Mouse (Mus musculus) adrenal gland, postnatal 36 days (tissue): ENCODE data around the gene Klk1b8. TPM values are rescaled to one million over a fixed set of nuclear protein-coding genes. Genes with fewer than 3 reads are reported as not detected.
"Not testable (repeated sequence)": the region's sequence is repeated elsewhere in the genome, so short reads cannot be mapped to it uniquely, and the experiment has no call there.

Experiments
- DNase-seq, 2 experiments: peaks; one replicate each; pipeline ENCODE4 v3.0.0; 2021; ENCODE audit warnings: mixed read lengths in 1 of 2
- total RNA-seq, 2 experiments: library from RNA; stranded (reverse); gene quantifications; 2 replicates each; pipeline ENCODE4 v1.2.3; 2021

Klk1b8 gene
- total RNA-seq, 2 experiments from 2014 or later, result not detected

DNA sequence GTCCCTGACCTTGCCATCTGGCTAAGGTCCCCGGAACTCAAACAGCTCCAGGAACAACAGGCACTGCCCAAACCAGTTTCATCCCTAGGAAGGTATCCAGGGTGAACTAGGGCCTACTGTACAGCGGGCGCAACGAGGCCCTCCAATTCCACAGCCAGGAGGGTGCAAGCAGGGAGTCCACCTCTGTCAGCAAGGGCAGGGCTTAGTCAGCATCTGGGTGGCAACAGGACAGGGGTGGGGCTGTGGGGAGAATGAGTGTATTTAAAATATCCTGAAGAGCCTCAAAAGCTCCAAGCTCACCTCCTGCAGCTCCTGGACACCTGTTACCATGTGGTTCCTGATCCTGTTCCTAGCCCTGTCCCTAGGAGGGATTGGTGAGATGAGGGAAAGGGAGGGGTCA, 45.1 kb downstream of the Klk1b8 start, which contains the start of gene Klk1b11:
TSS of gene Klk1b11 (plus strand) at position 301 of the 400 bp plus-strand sequence.
- not testable (repeated sequence) for DNase-seq

Other genes starting within 250 kb of the Klk1b8 start
- not detected for gene Klk13, start 238.1 kb upstream of the Klk1b8 start, total RNA-seq
- gene Klk12, start 181.8 kb upstream of the Klk1b8 start, total RNA-seq, result not detected
- not detected for gene Klk11, start 176.1 kb upstream of the Klk1b8 start, total RNA-seq
- gene Klk10, start 169.6 kb upstream of the Klk1b8 start, total RNA-seq, result under 1 TPM; 0.23 to 0.33 TPM
- gene Klk9, start 158.8 kb upstream of the Klk1b8 start, total RNA-seq, result not detected
- gene Klk8, start 153.1 kb upstream of the Klk1b8 start, total RNA-seq, result 1 to 10 TPM; 1.1 to 2.3 TPM
- gene Klk7, start 139.4 kb upstream of the Klk1b8 start, total RNA-seq, result not detected
- not detected for gene Klk6, start 126.2 kb upstream of the Klk1b8 start, total RNA-seq
- not detected for gene Klk5, start 108.7 kb upstream of the Klk1b8 start, total RNA-seq
- gene Klk4, start 69.5 kb upstream of the Klk1b8 start, total RNA-seq, result not detected
- not detected for gene Klk15, start 16.9 kb upstream of the Klk1b8 start, total RNA-seq
- not detected for gene Klk1b1, start 16.1 kb downstream of the Klk1b8 start, total RNA-seq
- gene Klk1b9, start 25.4 kb downstream of the Klk1b8 start, total RNA-seq, result not detected
- not detected for gene Klk1b11, start 45.2 kb downstream of the Klk1b8 start, total RNA-seq
- gene Klk1b26, start 61.5 kb downstream of the Klk1b8 start, total RNA-seq, result not detected
- gene Klk1b27, start 101.6 kb downstream of the Klk1b8 start, total RNA-seq, result not detected
- not detected for gene Klk1b21, start 151.7 kb downstream of the Klk1b8 start, total RNA-seq
- not detected for gene Klk1b22, start 162.0 kb downstream of the Klk1b8 start, total RNA-seq
- gene Klk1b16, start 186.1 kb downstream of the Klk1b8 start, total RNA-seq, result not detected
- gene Klk1b24, start 237.6 kb downstream of the Klk1b8 start, total RNA-seq, result not detected
- gene Klk1b3, start 247.5 kb downstream of the Klk1b8 start, total RNA-seq, result not detected